Mouse (Mus musculus): ENCODE data around the gene Glipr1. TPM values are rescaled to one million over a fixed set of nuclear protein-coding genes. Genes with fewer than 3 reads are reported as not detected.
A peak's percentile ranks its signal among the peaks of the same experiment; 100 is the strongest.
"Not testable (repeated sequence)": the region's sequence is repeated elsewhere in the genome, so short reads cannot be mapped to it uniquely, and the experiment has no call there.

Glipr1 gene
- polyA plus RNA-seq (2015; fragmentation: Nextera tagmentation; extraction: Ambion mirVana): 1.2 and 2.0 TPM in 2 replicates

GRCm38 (mm10) chr10:112002544-112003215 lies at the start of gene Glipr1:
Glipr1 (minus strand) TSS chr10:112002631.
- no peak within 1 kb of the TSS for H3K4me2 ChIP-seq
- no peak for ATAC-seq (ENCODE audit: low FRiP score)
- no peak within 1 kb of the TSS for H3K27ac ChIP-seq
- H3K36me3 ChIP-seq: no peaks in the 10 kb centered on the region
- no peak within 1 kb of the TSS for H3K4me3 ChIP-seq
- 78% methylated on average over 9 of the region's 9 CpGs for WGBS
- no peak within 1 kb of the TSS for H3K9ac ChIP-seq
- H3K9me3 ChIP-seq: no peaks in the 10 kb centered on the region
- H3K4me1 ChIP-seq (replicated peaks): no peaks in the 10 kb centered on the region
- H3K27me3 ChIP-seq: no peaks in the 10 kb centered on the region

- not testable (repeated sequence) for H3K4me2 ChIP-seq; H3K9me3 ChIP-seq; H3K36me3 ChIP-seq; H3K9ac ChIP-seq; H3K4me1 ChIP-seq (replicated peaks); H3K4me3 ChIP-seq; H3K27ac ChIP-seq; ATAC-seq (ENCODE audit: low FRiP score); H3K27me3 ChIP-seq
- 84% methylated on average over 2 of the region's 2 CpGs for WGBS
Measured at GRCm38 (mm10) chr10:112051956-112052355, 49.5 kb upstream of the Glipr1 start.

- H3K4me1 ChIP-seq (replicated peaks): no peaks in the 10 kb centered on the region
- no peak for ATAC-seq (ENCODE audit: low FRiP score)
- no peaks in the 10 kb centered on the region for H3K27me3 ChIP-seq
- no peak overlapping the region for H3K4me2 ChIP-seq
- H3K36me3 ChIP-seq: no peaks in the 10 kb centered on the region
- H3K27ac ChIP-seq: no peak overlapping the region
- no peaks in the 10 kb centered on the region for H3K9me3 ChIP-seq
- H3K9ac ChIP-seq: no peak overlapping the region
- H3K4me3 ChIP-seq: no peak overlapping the region
Measured at GRCm38 (mm10) chr10:112051220-112051619, 48.8 kb upstream of the Glipr1 start.

GRCm38 (mm10) chr10:112044283-112044682 lies 41.9 kb upstream of the Glipr1 start:
- H3K36me3 ChIP-seq; H3K4me1 ChIP-seq (replicated peaks); ATAC-seq (ENCODE audit: low FRiP score); H3K9me3 ChIP-seq; H3K27ac ChIP-seq; H3K4me3 ChIP-seq; H3K27me3 ChIP-seq: not testable (repeated sequence)
- 0 out of 2 replicates have a peak overlapping the region, but pooled peaks have one; percentile 8 for H3K9ac ChIP-seq
- WGBS: 50% methylated on average over 14 of the region's 14 CpGs
- H3K4me2 ChIP-seq: peak overlapping the region; percentile 33

- not testable (repeated sequence) for H3K4me3 ChIP-seq; H3K9ac ChIP-seq; H3K27me3 ChIP-seq; ATAC-seq (ENCODE audit: low FRiP score); H3K27ac ChIP-seq; H3K36me3 ChIP-seq; H3K4me1 ChIP-seq (replicated peaks); H3K9me3 ChIP-seq; H3K4me2 ChIP-seq
- WGBS: 83% methylated on average over 9 of the region's 9 CpGs
Measured at GRCm38 (mm10) chr10:112043523-112043922, 41.1 kb upstream of the Glipr1 start.

GRCm38 (mm10) chr10:112028689-112029088 lies 26.3 kb upstream of the Glipr1 start:
- H3K27me3 ChIP-seq; H3K4me1 ChIP-seq (replicated peaks); H3K9me3 ChIP-seq; H3K27ac ChIP-seq; ATAC-seq (ENCODE audit: low FRiP score); H3K4me2 ChIP-seq; H3K36me3 ChIP-seq; H3K4me3 ChIP-seq; H3K9ac ChIP-seq: not testable (repeated sequence)
- 72% methylated on average over 3 of the region's 3 CpGs for WGBS

GRCm38 (mm10) chr10:112023585-112023984 lies 21.2 kb upstream of the Glipr1 start:
- Histone ChIP-seq H3K4me3 (no peak overlapping the region), H3K9me3 (no peaks in the 10 kb centered on the region), H3K9ac (no peak overlapping the region), H3K27me3 (no peaks in the 10 kb centered on the region), H3K4me2 (no peak overlapping the region), H3K4me1 (replicated peaks) (no peaks in the 10 kb centered on the region), H3K36me3 (no peaks in the 10 kb centered on the region), H3K27ac (no peak overlapping the region)
- WGBS: 84% methylated on average over 2 of the region's 2 CpGs
- no peak for ATAC-seq (ENCODE audit: low FRiP score)

- H3K9me3 ChIP-seq; H3K9ac ChIP-seq; H3K27me3 ChIP-seq; H3K36me3 ChIP-seq; ATAC-seq (ENCODE audit: low FRiP score); H3K4me2 ChIP-seq; H3K4me1 ChIP-seq (replicated peaks); H3K4me3 ChIP-seq; H3K27ac ChIP-seq: not testable (repeated sequence)
- WGBS: 77% methylated on average over 1 of the region's 1 CpGs
Measured at GRCm38 (mm10) chr10:112009511-112009910, 7.1 kb upstream of the Glipr1 start.

- Histone ChIP-seq H3K27me3 (no peaks in the 10 kb centered on the region), H3K36me3 (no peaks in the 10 kb centered on the region), H3K4me1 (replicated peaks) (no peaks in the 10 kb centered on the region), H3K4me3 (no peak overlapping the region), H3K27ac (no peak overlapping the region), H3K4me2 (no peak overlapping the region), H3K9ac (no peak overlapping the region), H3K9me3 (no peaks in the 10 kb centered on the region)
- 90% methylated on average over 9 of the region's 9 CpGs for WGBS
- ATAC-seq (ENCODE audit: low FRiP score): no peak
Measured at GRCm38 (mm10) chr10:112001756-112002520, 493 bp downstream of the Glipr1 start.

- Histone ChIP-seq H3K36me3 (no peaks in the 10 kb centered on the region), H3K4me3 (no peak overlapping the region), H3K4me2 (no peak overlapping the region), H3K27ac (no peak overlapping the region), H3K27me3 (no peaks in the 10 kb centered on the region), H3K9ac (no peak overlapping the region), H3K4me1 (replicated peaks) (no peaks in the 10 kb centered on the region), H3K9me3 (no peaks in the 10 kb centered on the region)
- ATAC-seq (ENCODE audit: low FRiP score): no peak
- 97% methylated on average over 2 of the region's 2 CpGs for WGBS
Measured at GRCm38 (mm10) chr10:112001350-112001749, 1.1 kb downstream of the Glipr1 start.

- Histone ChIP-seq H3K27me3 (no peaks in the 10 kb centered on the region), H3K36me3 (no peaks in the 10 kb centered on the region), H3K9me3 (no peaks in the 10 kb centered on the region), H3K4me3 (no peak overlapping the region), H3K4me1 (replicated peaks) (no peaks in the 10 kb centered on the region), H3K4me2 (no peak overlapping the region), H3K9ac (no peak overlapping the region), H3K27ac (no peak overlapping the region)
- ATAC-seq (ENCODE audit: low FRiP score): no peak
- WGBS: 84% methylated on average over 5 of the region's 5 CpGs
Measured at GRCm38 (mm10) chr10:112000568-112000967, 1.9 kb downstream of the Glipr1 start.

- no peak overlapping the region for H3K4me3 ChIP-seq
- no peak overlapping the region for H3K4me2 ChIP-seq
- no peaks in the 10 kb centered on the region for H3K27me3 ChIP-seq
- H3K9ac ChIP-seq: no peak overlapping the region
- WGBS: 72% methylated on average over 3 of the region's 3 CpGs
- no peak for ATAC-seq (ENCODE audit: low FRiP score)
- no peaks in the 10 kb centered on the region for H3K36me3 ChIP-seq
- no peak overlapping the region for H3K27ac ChIP-seq
- H3K9me3 ChIP-seq: no peaks in the 10 kb centered on the region
- no peaks in the 10 kb centered on the region for H3K4me1 ChIP-seq (replicated peaks)
Measured at GRCm38 (mm10) chr10:111999765-112000164, 2.7 kb downstream of the Glipr1 start.

- Histone ChIP-seq H3K36me3 (no peaks in the 10 kb centered on the region), H3K27me3 (no peaks in the 10 kb centered on the region), H3K4me2 (no peak overlapping the region), H3K27ac (no peak overlapping the region), H3K9ac (no peak overlapping the region), H3K4me3 (no peak overlapping the region), H3K4me1 (replicated peaks) (no peaks in the 10 kb centered on the region), H3K9me3 (no peaks in the 10 kb centered on the region)
- ATAC-seq (ENCODE audit: low FRiP score): no peak
Measured at GRCm38 (mm10) chr10:111997671-111998070, 4.8 kb downstream of the Glipr1 start.
